Mouse (Mus musculus): ENCODE measurements at regions not wholly inside any gene's neighbourhood (a gene's known extent, or its start where the extent isn't known, plus 50 kb on each side); places are given as distances from the start of the nearest gene placed in this dataset.

DNA sequence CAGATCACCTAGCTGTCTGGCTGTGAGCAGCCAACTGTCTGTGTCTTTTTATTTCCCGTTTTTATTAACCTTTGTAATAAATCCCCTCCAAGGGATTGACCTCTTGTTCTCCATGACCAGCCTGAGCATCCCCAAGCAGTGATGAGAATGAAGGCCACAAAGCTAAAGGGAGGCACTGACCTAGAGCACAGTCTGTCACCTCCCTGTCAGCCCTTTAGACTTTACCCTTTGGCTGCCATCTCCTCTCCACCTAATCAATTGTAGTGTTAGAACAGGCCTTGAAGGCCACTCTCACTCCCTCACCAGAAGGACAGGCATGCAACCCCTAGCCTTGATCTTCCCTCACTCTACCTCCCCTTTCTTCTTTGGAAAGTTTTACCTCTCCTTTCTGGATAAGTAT, 394.2 kb upstream of the Map3k7 start:
- no peak overlapping the region for H3K9ac ChIP-seq (ENCODE audit: low read depth, low read length)

DNA sequence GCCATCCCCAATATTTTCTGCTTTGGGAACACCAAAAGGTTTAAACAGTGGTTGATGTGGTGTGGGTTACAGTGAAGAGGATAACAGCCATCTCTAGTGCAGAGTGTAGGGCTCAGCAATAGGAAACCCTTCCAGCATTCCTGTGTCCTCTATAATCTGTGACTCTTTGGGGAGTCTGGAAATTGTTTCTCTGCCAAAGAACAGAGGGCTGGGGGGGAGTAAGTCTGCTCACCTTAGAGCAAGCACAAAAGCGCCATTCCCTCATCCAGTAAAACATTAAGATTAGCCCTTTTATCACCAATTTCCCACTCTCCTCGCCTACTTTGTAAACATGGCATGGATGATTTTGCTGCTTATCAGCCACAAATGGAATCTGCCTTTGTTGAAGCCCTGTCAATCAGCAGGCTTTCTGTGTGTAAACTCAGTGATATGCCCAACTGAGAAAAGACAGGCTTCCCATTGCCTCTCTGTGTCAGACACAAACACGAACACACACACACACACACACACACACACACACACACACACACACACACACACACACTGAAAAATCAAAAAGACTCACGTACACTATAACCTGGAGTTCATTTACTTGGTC, 386.8 kb upstream of the Map3k7 start:
- no peak for TF ChIP-seq CTCF (IDR thresholded peaks at IDR 0.05; ENCODE audit: low read depth)
- H3K36me3 ChIP-seq (ENCODE audit: control insufficient read depth, insufficient read depth), result no peaks in the 10 kb centered on the region
- no peak for ATAC-seq
- no peak overlapping the region for H3K27ac ChIP-seq (ENCODE audit: low read depth, low read length)
- H3K27me3 ChIP-seq (replicated peaks; ENCODE audit: control insufficient read depth, insufficient read depth, low read length), result no peaks in the 10 kb centered on the region
- H3K4me2 ChIP-seq (replicated peaks; ENCODE audit: low read depth), result no peak overlapping the region
- no peaks in the 10 kb centered on the region for H3K9me3 ChIP-seq (ENCODE audit: control insufficient read depth)
- no peak overlapping the region for H3K4me3 ChIP-seq (ENCODE audit: low read depth, low read length)
- WGBS, result 17% methylated on average over 4 of the region's 4 CpGs
- no peak overlapping the region for H3K9ac ChIP-seq (ENCODE audit: low read depth, low read length)
- no peaks in the 10 kb centered on the region for H3K4me1 ChIP-seq (replicated peaks; ENCODE audit: control insufficient read depth, insufficient read depth, low read length)

More for the DNA sequence above, 394.2 kb upstream of the Map3k7 start:
- Histone ChIP-seq H3K4me2 (replicated peaks; ENCODE audit: low read depth) (no peak overlapping the region), H3K27ac (ENCODE audit: low read depth, low read length) (no peak overlapping the region), H3K4me1 (replicated peaks; ENCODE audit: control insufficient read depth, insufficient read depth, low read length) (no peaks in the 10 kb centered on the region), H3K27me3 (replicated peaks; ENCODE audit: control insufficient read depth, insufficient read depth, low read length) (no peaks in the 10 kb centered on the region), H3K4me3 (ENCODE audit: low read depth, low read length) (no peak overlapping the region), H3K9me3 (ENCODE audit: control insufficient read depth) (no peaks in the 10 kb centered on the region), H3K36me3 (ENCODE audit: control insufficient read depth, insufficient read depth) (no peaks in the 10 kb centered on the region)
- 79% methylated on average over 1 of the region's 1 CpGs for WGBS
- ATAC-seq, result no peak
- TF ChIP-seq CTCF (IDR thresholded peaks at IDR 0.05; ENCODE audit: low read depth), result no peak

DNA sequence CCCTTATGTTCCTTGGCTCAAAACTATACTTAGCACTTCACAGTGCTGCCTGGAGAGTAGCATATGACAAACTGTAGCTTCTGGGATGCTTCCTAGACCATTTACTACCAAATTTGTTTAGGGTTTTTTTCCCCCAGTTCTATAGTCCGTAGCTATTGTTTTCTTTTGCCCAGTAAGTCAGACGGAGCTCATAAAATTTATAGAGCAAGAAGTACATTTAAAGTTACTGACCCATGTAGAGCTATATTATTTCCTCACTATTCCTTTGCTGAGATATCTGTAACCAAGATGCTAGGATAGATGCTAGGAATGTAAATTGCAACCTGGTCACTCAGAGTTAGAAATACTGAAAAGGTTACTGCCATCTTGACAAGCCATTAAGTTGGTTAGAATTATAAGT, 380.4 kb upstream of the Map3k7 start:
- H3K4me2 ChIP-seq (replicated peaks; ENCODE audit: low read depth), result no peak overlapping the region
- H3K27ac ChIP-seq (ENCODE audit: low read depth, low read length), result no peak overlapping the region
- no peaks in the 10 kb centered on the region for H3K36me3 ChIP-seq (ENCODE audit: control insufficient read depth, insufficient read depth)
- ATAC-seq, result no peak
- WGBS, result 62% methylated on average over 2 of the region's 2 CpGs
- no peaks in the 10 kb centered on the region for H3K4me1 ChIP-seq (replicated peaks; ENCODE audit: control insufficient read depth, insufficient read depth, low read length)
- no peaks in the 10 kb centered on the region for H3K9me3 ChIP-seq (ENCODE audit: control insufficient read depth)
- H3K9ac ChIP-seq (ENCODE audit: low read depth, low read length), result no peak overlapping the region
- no peak for TF ChIP-seq CTCF (IDR thresholded peaks at IDR 0.05; ENCODE audit: low read depth)
- no peak overlapping the region for H3K4me3 ChIP-seq (ENCODE audit: low read depth, low read length)
- no peaks in the 10 kb centered on the region for H3K27me3 ChIP-seq (replicated peaks; ENCODE audit: control insufficient read depth, insufficient read depth, low read length)

DNA sequence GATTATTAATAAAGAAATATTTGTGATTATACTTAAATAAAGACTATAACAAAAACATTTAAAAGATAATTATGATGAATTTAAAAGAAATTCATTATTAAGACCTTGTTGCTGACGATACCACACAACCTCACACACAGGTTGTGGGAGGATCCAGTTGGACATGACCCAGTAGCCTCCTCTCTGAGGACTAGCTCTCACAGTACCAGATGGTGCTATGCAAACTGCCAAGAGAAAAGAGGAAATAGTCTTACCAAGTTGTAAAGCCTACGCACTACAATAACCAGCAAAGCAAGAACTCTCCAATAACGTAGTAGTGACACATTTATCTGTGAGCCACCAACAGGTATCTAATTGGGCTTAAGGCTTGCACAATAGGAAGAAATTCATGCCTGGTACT, 379.7 kb upstream of the Map3k7 start:
- Histone ChIP-seq H3K9me3 (ENCODE audit: control insufficient read depth) (no peaks in the 10 kb centered on the region), H3K4me1 (replicated peaks; ENCODE audit: control insufficient read depth, insufficient read depth, low read length) (no peaks in the 10 kb centered on the region), H3K4me2 (replicated peaks; ENCODE audit: low read depth) (no peak overlapping the region), H3K27ac (ENCODE audit: low read depth, low read length) (no peak overlapping the region), H3K9ac (ENCODE audit: low read depth, low read length) (no peak overlapping the region), H3K36me3 (ENCODE audit: control insufficient read depth, insufficient read depth) (no peaks in the 10 kb centered on the region), H3K4me3 (ENCODE audit: low read depth, low read length) (no peak overlapping the region), H3K27me3 (replicated peaks; ENCODE audit: control insufficient read depth, insufficient read depth, low read length) (no peaks in the 10 kb centered on the region)
- no peak for ATAC-seq
- WGBS, result 75% methylated on average over 3 of the region's 3 CpGs
- TF ChIP-seq CTCF (IDR thresholded peaks at IDR 0.05; ENCODE audit: low read depth), result no peak

DNA sequence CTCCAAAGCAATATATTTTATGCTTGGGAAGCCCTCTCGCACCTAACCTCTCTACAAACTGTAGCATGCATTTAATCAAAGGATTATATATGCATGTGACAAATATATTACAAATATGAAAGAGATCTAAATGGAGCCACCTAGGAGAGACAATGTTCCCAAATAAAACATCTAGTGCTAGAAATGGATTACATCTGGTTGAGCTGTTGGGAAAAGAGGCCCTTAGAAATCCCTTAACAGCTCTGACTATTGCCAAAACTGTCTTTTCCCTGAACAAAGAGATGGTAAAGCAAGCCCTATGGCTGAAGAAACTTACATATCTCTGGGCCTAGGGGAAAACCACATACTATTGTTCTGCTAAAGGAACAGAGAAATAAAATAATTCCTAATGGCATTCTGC, 369.8 kb upstream of the Map3k7 start:
- H3K4me2 ChIP-seq (replicated peaks; ENCODE audit: low read depth), result no peak overlapping the region
- no peaks in the 10 kb centered on the region for H3K4me1 ChIP-seq (replicated peaks; ENCODE audit: control insufficient read depth, insufficient read depth, low read length)
- ATAC-seq, result no peak
- no peaks in the 10 kb centered on the region for H3K36me3 ChIP-seq (ENCODE audit: control insufficient read depth, insufficient read depth)
- no peak overlapping the region for H3K4me3 ChIP-seq (ENCODE audit: low read depth, low read length)
- WGBS, result 44% methylated on average over 1 of the region's 1 CpGs
- no peaks in the 10 kb centered on the region for H3K9me3 ChIP-seq (ENCODE audit: control insufficient read depth)
- H3K27me3 ChIP-seq (replicated peaks; ENCODE audit: control insufficient read depth, insufficient read depth, low read length), result no peaks in the 10 kb centered on the region
- no peak overlapping the region for H3K9ac ChIP-seq (ENCODE audit: low read depth, low read length)
- H3K27ac ChIP-seq (ENCODE audit: low read depth, low read length), result no peak overlapping the region
- TF ChIP-seq CTCF (IDR thresholded peaks at IDR 0.05; ENCODE audit: low read depth), result no peak

DNA sequence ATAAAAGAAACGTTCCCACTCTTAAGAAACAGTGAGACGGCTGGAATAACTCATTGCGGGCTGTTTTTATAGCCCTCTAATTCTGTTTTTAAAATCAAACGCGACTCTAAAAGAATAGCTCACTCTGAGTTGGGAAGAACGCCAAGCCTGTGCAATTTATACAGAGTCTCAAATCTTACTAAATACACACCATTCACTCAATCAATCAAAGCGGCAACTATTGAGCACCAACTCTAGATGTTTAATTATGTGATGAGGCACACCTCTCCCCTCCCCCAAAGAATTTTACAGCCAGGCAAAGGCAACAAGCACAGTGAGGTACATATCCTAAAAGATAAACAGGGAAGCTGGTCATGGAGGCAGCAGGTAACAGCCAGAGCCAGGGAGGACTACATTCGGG, 362.4 kb upstream of the Map3k7 start:
- H3K36me3 ChIP-seq (ENCODE audit: control insufficient read depth, insufficient read depth), result no peaks in the 10 kb centered on the region
- no peak overlapping the region for H3K27ac ChIP-seq (ENCODE audit: low read depth, low read length)
- no peak for ATAC-seq
- H3K4me3 ChIP-seq (ENCODE audit: low read depth, low read length), result no peak overlapping the region
- no peaks in the 10 kb centered on the region for H3K4me1 ChIP-seq (replicated peaks; ENCODE audit: control insufficient read depth, insufficient read depth, low read length)
- H3K4me2 ChIP-seq (replicated peaks; ENCODE audit: low read depth), result no peak overlapping the region
- no peaks in the 10 kb centered on the region for H3K9me3 ChIP-seq (ENCODE audit: control insufficient read depth)
- no peak overlapping the region for H3K9ac ChIP-seq (ENCODE audit: low read depth, low read length)
- H3K27me3 ChIP-seq (replicated peaks; ENCODE audit: control insufficient read depth, insufficient read depth, low read length), result no peaks in the 10 kb centered on the region
- 20% methylated on average over 8 of the region's 8 CpGs for WGBS
- TF ChIP-seq CTCF (IDR thresholded peaks at IDR 0.05; ENCODE audit: low read depth), result no peak

DNA sequence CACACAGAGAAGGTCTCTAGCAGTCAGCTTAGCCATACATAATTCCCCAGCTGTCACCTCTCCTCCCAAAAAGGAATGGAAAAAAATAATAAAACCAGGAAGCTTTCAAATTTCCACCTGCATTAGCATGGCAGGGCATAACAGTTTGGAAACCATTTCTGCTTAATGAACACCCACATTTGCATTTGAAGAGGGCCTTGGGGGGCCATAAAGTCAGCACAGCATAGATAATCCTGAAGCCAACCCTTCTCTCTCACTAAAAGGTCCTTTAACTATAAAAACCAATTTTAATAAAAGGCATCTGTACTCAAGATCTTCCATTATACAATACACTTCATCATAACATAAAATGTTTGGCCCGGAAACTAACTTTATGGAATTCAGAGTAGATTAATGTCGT, 360.1 kb upstream of the Map3k7 start:
- Histone ChIP-seq H3K9ac (ENCODE audit: low read depth, low read length) (no peak overlapping the region), H3K4me1 (replicated peaks; ENCODE audit: control insufficient read depth, insufficient read depth, low read length) (no peaks in the 10 kb centered on the region), H3K27me3 (replicated peaks; ENCODE audit: control insufficient read depth, insufficient read depth, low read length) (no peaks in the 10 kb centered on the region), H3K27ac (ENCODE audit: low read depth, low read length) (no peak overlapping the region), H3K9me3 (ENCODE audit: control insufficient read depth) (no peaks in the 10 kb centered on the region), H3K36me3 (ENCODE audit: control insufficient read depth, insufficient read depth) (no peaks in the 10 kb centered on the region), H3K4me3 (ENCODE audit: low read depth, low read length) (no peak overlapping the region), H3K4me2 (replicated peaks; ENCODE audit: low read depth) (no peak overlapping the region)
- WGBS, result 93% methylated on average over 2 of the region's 2 CpGs
- no peak for ATAC-seq
- no peak for TF ChIP-seq CTCF (IDR thresholded peaks at IDR 0.05; ENCODE audit: low read depth)
